Mouse (Mus musculus) frontal cortex, postnatal 10 days (tissue): Measurements from ENCODE around the gene Mroh8.

ENCODE experiments used
- DNase-seq, 2 experiments: peaks; one replicate each; pipeline ENCODE4 v3.0.0; 2022; ENCODE audit warnings: low spot score in 2 of 2, mixed read lengths in 1 of 2

Gene Mroh8

DNA sequence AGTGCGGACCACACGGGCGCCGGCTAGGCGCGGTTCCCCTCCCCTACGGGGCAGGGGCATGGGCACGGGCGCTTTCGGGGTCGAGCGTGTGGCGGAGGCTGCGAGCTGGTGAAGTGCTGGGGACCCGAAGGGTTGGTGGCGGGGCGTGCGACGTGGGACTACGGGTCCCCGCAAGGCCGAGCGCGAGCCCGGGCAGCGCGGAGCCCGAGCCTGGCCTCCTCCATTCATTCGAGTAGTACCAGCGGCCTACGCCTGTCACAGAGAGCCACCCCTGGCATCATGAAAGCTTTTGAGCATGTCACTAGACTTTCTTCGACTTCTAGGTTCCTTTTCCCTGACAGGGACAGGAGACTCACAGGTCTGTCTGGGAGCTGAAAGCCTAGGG, at the start of gene Mroh8:
TSS of gene Mroh8 (minus strand) at position 134 of the 385 bp plus-strand sequence.
- peak in 1 of 2 experiments; percentile 29 for DNase-seq

DNA sequence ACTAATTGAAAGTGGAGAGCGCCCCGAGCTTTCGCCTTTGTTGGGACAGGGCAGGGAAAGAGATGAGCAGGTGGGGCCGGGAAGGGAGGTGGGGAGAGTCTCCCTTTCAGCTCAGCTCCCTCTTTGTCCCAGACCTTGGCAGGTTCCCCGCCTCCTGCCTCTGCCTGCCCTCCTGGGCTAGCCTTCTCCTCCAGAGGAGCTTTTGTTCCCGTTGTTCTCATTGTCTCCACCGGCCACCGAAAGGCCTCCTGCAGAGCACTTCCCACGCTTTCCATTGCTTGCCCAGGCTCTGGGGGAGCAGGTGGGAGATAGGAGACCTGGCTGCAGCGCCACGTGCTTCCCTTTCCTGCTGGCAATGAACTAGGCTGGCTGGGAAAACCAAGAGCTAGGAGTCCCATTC, 49.2 kb upstream of the Mroh8 start:
- no peak for DNase-seq

DNA sequence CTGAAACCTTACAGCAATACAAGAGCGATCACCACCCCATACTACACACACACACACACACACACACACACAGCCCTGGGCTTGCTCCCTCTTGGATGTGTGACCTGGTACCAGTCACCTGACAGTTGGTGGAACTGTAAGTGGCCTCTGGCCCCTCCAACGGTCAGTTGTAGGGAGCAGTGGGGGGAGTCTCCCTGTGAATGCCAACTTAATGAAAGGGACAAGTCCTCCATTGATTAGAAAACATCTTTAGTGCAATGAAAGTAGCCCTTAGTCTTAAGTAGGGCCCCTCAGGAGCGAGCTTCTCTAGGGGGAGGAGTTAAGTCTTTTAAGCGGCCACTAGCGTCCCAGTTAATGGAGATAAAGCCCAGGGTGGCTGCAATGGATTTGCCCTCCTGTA, 48.8 kb upstream of the Mroh8 start:
- DNase-seq: no peak

DNA sequence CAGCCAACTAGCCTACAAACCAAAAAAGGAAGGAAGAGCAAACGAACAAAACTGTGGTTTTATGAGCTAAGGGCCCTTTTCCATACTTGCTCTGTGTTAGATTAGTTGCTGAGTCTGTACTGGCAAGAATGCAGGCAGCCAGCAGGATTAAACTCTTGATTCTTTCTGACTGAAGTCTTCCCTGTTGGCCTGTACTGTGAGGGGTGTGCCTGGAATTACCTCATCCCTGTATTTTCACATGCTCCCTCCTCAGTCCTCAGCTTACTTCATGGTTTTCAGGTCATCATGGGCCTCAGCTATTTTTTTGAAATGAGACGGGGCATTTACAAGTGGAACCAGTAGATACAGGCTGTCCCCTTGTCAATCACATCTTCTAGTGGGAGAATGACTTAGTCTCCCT, 45.9 kb upstream of the Mroh8 start:
- no peak for DNase-seq

DNA sequence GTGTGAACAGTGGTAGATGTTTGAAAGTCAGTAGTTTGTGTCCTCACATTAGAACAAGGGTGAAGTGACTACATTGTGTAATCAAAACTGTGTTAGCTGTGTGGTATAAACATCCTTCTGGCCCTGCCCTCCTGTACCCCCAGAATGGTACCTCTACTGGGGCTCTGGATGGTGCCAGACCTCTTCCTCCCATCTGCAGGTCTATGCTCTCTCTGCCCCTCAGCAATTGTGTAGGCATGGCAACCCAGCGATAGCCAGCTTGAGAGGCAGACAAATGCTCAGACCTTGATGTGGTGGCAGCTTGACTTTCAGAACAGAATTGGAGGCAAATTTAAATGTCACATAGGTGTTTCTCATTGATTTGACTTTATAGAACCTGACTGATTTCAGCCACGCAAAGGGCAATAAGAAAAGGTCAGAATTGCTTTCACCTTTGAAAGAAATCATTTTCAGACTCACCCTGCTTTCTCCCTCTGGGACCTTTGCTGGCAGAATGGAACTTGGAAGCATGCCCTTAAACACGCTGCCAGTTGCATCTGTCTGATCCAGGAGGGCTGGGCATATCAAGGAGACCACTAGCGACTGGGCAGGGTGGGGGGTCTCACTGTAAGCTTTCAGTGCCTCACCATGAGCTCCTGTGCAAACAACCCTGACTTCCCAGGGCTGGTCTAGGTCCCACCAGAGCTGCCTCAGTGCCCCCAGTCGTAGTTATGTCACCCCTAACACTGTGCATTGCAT, 42.8 kb upstream of the Mroh8 start:
- DNase-seq: no peak

DNA sequence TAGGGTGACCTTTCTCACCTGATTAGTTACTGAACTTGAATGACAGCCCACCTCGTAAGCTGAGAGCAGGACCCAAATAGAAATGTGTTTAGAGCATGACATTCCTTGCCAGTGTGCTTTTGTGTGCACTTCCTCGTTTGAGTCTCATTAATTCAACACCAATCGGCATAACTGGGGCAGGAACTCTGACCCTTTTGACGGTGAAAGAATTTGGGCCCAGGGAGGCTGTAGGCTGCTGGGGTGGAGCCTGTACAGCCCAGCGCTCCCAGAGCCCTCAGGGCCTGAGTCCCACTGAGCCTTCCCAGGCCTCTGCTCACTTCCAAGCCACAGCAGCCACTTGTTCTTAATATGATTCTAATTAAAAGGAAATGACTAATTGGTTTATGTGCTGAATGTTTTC, 41.5 kb upstream of the Mroh8 start:
- no peak for DNase-seq

DNA sequence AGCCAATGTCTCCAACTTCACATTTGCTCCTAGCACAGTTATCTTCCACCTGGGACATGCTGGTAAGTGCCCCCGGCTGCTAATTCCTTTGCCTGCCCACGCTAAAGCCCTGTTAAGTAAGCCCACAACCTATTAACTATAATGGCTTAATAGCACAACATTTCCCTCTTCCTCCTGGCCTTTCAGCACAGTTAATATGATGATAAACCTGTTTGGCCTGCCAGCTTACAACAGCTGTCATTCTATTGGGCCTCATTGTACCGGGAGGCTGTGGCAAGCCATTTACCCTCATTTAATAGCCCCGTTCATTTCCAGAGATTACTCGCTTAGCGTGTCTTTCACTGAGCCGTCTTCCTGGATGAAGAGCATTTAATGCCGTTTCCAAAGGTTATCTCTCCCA, 40.8 kb upstream of the Mroh8 start:
- no peak for DNase-seq

DNA sequence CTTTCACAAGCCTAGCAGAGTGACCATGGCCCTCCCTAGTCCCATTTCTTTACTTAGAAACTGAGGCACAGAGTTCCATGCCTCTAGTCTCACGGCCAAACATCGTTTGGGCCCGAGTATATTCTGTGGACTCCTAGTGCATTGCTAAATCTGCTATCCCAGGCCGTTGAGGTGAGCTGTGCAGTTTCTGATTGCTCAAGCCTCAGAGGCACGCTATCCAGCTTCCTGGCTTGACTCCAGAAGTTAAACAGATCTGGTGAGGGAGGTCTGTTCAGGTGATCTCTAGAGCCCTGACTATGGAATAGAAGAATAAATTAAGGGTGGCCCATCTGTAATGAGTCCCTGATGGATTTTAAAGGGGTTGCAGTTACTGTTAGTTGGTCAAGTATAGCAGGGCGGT, 37.9 kb upstream of the Mroh8 start:
- DNase-seq: no peak

DNA sequence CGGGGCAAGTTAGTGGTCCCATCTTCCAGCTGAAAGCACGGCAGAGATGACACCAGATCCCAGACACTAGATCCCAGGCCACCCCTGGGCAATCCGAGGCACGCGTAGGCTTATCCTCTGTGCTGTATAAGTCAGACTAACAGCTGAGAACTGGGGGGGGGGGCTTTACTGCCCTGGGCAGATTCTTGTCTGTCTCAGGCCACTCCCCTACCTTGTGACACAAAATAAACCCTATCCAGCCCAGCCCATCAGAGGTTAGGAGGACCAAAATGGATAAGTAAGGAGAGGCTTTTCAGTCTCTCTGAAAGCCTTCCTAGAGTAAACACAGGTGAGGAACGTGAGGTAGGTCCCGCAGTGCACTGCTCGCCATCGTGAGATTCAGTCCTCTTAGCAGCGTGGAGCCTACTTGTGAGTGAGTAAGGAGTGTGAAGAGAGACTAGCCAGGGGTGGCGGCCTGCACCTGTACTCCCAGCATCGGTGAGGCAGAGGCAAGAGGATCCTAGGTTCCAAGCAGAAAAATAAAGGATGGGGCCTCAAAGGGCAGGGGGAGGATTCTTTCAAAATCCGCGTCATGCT, 37.1 kb upstream of the Mroh8 start:
- DNase-seq: no peak

DNA sequence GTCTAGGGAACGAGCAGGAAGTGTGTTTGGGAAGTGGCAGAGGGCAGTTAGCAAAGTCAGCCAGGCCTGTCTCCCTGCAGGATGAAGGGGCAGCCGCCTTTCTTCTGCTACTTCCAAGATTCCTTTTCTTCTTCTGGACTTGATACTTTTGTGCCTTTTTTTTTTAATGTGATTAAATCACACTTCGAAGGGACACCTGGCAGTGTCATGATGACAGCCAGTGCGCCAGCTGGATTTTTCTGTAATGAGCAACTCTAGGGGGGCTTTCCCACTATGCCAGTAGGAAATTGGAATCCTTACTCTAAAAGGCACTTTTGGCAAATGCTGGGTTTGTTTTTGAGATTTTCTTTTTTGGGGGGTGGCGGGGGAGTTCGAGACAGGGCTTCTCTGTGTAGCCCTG, 36.1 kb upstream of the Mroh8 start:
- DNase-seq: no peak

DNA sequence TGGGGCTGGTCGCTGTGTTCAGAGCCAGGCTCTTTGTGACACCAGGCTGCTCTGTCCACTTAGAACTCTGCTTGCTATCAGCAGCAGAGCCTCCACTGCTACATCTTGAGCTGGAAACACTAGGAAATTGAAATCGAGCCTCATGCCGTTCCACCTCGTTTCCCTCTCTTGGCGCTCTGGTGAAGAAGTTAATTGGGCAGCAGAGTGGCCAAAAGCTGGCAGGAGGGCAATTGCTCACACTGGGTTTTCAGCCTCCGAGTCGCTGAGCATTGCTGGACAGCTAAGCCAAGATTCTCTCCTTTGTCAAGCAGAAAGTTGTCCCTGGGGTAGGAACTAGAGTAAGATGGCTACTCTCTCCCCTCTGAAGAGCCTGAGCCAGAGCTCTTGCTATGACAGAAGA, 35.0 kb upstream of the Mroh8 start:
- DNase-seq: no peak

DNA sequence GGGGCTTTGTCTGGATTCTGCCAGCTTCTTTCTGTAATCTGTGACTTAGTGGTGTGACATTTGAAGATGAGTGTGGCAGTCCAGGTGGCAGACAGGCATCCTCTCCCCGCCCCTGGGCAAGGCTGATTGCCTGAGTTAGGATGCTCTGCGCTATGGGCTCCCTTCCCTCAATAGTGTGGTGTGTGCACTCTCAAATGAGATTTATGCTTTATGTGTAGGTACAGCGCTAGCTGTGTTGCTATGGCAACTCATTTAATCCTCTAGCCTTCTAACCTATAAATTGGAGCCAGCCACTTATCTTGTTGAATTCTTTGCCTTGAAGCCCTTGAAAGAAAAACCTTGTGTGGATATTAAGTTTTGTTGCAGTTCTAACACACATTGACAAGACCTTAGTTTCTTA, 34.4 kb upstream of the Mroh8 start:
- no peak for DNase-seq

DNA sequence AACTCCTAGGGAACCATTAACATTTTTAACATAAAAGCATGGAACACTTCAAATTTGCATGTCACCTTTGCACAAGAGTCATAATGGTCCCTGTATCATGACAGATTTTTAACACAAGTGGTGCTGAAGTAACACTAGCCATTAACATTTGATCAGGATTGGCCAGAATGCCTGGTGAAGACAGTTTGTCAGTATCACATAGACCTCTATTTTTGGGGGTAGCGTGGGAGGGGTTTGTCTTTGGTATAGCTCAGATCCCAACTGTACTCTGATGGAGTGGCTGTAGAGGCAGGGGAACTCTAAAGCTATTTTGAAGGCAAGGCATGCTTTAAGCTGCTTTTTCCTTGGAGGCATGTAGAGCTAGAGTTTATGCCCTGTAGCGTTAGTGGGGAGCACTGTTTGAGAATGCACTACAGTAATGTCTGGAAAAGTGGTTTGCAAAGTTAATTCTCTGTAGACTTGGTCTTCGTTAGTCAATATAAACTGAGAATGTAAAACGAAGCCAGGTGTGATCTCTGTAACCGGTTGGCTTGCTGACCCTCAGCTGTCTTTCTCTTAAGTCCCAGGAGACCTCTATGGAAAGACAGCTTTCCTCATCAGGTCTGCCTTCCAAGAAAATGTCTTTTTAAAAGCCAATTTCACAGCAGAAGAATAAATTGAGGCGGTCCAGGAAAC, 31.8 kb upstream of the Mroh8 start:
- DNase-seq: no peak

DNA sequence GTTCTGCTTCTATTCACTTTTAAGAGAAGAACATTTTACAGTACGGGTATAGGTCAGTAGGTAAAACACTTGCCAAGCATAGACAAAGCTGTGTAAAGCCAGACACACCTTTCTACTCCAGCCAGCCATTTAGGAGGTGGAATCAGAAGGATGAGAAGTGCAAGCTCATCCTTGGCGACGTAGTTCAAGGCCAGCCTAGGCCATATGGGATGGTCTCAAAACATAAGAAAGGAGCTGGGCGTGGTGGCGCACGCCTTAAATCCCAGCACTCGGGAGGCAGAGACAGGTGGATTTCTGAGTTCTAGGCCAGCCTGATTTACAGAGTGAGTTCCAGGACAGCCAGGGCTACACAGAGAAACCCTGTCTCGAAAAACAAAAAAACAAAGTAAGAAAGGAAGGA, 30.3 kb upstream of the Mroh8 start:
- DNase-seq: no peak

DNA sequence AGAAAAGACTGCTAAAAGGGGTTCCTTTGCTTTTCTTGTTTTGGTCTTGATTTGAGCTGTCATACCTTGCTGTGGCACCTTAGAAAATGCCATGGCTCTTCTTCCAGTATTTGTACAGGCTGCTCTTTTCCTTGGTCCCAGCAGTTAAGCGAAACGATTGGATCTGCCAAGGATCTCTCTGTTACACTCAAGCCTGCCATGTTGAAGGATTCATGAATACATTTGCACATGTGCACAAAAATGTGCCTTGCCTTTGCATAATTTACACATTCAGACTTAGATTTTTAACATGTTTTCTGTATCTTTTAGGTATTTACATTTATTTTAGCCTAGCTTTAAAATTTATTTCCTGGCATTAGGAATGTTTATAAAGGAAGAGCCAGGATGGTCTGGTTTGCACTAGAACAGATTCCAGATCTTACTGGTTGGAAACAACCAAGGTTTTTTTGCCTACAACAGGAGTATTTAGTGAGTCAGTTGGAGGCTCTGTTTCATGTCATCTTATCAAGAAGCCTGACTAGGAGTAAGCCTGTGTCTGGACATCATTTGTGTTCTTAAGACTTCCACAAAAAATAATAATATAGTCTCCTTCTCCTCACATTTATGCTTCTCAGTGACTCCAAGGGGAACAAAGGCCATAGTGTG, 29.0 kb upstream of the Mroh8 start:
- no peak for DNase-seq

DNA sequence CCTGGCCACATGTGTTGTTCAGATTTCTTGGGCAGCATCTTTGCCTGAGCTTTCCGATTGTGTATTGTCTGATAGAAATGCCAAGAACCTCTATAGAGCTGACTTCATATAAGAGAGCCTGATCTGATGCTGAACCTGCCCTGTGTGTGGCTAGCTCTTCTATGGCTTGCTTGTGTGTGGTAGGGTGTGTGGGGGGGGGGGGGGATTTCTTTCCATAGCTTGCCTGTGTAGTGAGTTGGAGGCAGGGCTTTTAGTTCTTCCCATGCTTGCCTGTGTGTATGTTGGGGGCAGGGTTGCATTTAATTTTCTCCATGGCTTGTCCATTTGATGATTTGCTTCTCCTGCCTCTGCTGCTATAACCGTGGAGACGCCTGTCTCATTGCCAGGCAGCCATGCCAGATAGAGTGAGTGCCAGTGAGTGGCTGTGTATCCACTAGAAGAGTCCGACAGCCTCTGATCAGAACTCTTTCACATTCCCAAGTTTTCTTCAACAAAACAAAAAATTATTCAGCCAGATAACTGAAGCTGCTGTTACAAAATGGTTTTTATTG, 28.4 kb upstream of the Mroh8 start:
- no peak for DNase-seq

DNA sequence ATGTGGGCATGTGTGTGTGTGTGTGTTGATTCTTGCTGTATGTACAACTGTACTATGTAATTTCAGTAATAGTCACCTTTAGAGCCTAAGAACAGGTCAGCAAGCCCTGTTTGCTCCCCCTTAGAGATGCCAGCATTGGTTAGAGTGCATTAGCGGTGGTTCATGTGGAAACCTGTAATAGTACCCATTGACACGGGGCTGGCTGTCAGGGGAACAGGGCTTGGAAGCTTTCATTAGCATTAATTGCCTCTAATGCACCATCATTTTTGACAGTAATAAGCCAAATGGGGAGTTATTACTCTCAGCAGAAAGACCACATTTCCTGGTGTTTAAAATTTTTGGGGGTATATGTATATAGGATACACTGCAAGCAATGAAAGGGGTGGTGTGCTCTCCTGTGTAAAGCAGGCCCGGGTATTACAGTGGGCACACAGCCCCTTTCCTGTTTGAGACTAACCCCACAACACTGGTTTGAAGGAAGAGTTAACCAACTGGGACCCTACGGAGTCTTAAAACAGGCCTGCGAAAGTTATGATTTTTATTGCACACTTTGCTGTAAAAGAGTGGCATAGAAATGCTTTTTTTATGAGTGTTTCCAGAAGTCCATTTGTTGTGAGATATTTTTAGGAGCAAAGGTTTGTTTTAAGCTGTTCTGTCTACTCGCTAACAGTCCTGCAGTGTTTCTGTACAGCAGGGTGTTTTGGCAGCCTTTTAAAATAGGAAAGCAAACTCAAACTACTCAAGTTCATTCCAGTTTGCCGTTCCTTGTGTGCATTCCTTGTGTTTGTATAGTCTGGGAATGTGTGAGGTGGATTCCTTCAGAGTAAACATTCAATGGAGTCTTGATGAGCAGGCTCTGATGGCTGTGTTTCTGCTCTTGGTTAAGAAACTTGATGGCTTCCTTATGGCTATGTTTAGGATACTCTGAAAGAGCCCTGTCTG, 27.0 kb upstream of the Mroh8 start:
- no peak for DNase-seq

DNA sequence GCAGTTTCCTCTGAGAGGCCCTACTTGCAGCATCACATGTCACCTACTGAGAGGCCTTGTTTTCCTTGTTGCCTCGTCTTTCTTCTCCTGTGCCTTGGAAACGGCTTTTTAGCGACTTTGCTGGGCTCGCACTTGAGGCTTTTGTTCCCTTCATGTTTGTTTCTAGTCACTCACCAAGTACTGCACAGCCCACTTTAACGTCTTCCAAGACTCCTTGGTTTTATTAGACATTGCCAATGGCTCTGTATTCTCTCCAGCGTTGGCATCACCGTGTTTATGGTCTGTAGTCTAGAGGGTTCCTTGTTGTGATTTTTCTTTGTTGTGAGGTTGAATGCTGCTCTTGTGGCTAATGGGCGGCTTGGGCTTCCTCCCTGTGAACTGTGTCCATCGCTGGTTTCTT, 23.7 kb upstream of the Mroh8 start:
- DNase-seq: no peak

DNA sequence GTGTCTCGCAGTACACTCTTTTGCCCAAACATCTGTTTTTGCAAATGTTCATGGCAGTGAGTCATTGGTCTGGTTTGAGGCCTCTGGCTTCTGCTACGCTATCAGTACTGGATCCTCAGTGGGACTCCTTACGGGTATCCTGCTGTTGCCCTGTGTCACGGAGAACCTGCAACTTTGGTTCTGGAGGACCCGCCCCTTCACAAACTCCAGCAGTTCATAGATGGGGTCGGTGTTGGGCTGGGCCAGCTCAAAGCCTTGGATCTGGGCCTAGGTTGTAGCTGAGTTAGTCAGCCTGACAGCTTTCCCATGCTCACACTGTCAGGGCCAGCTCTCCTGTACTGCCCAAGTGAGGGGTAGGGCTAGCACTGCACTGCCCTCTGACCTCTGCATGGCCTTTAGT, 20.7 kb upstream of the Mroh8 start:
- no peak for DNase-seq

DNA sequence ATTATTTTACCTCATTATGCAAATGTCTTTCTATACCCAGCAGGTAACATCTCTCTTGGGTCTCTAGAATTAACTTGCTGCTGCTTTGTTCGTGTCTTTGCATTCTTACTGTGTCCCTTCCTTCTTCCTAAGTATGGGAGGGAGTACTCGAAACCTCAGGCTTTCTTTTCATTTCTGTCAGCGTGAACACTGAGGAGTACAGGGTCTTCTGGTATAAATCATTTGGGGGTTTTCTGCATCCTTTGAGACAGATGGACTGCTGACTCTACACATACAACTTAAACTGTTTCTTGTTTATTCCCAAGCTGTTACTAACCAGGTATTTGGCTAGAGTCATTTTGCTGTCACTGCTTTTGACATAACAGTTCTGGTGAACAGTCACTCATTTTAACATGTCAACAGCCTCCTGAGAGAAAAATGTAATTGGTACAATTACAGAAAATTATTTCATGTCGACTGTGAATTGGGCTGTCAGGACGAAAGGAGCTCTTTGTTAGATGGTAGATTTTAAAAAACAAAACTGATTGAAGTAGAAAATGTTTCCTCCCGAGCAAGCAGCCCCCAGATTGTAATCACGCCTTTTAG, 16.8 kb upstream of the Mroh8 start:
- DNase-seq: no peak

DNA sequence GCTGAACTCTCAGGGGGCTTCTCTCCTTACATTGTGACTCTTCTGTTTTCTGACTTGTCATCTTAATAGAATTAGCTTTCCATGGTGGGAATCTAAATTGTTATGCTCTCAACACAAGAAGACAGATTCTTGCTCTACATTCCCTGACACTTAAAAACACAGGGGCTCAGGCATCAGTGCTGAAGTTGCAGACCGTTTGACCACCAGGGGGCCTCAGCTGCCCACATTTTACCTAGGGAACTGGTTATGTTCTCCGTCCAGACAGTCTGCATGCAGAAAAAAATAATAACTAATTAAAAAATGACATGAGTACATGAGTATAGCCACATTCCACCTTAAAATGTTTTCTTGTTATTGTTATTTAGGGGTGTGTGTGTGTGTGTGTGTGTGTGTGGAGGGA, 12.7 kb upstream of the Mroh8 start:
- peak; percentile 43 to 74 for DNase-seq
